Mouse (Mus musculus) embryo, embryonic 9.5 days (tissue): ENCODE measurements around the gene Mettl27.
"Not testable (repeated sequence)": the region's sequence is repeated elsewhere in the genome, so short reads cannot be mapped to it uniquely, and the experiment has no call there.

Experiments used
- DNase-seq: peaks from one replicate; pipeline ENCODE4 v3.0.0-alpha.2; 2017; ENCODE audit errors: extremely low spot score

Mettl27 gene

DNA sequence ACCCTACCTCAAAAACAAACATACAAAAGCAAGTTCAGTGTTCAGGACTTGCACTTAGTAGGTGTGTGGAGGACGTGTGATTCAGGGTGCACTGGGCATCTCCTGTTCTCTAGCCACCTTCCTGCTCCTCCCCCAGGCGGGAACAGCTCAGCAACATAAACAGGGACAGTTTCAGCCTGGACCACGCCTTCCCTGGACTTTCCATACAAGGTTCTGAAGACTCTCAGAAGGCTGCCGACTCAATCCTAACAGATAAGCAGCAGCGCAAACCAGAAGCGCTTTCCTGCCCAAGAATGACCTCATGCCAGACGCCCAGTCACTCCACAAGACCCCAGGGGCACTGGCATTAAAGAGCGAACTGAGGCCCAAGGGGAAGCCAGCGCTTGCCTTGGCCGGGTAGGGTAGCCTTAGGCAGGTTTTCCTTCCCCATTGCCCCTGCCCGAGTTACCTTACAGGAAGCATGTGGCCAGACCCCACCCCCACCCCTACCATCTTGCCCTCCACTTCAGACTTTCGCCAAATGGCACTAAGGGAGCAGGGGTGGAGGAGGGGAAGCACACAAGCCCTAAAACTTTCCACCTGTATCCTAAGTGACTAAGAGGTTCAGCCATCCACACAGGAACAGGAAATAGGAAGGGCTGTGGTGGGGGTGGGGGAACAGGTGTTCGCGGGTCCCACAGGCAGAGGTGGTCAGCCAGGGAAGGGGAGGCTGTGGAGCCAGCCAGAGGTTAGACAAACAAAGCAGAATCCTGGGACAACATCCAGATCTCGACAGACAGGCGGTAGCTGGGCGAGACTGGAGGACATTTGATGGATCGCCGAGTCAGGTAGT lies 19.1 kb downstream of the Mettl27 start:
- no peak for DNase-seq

DNA sequence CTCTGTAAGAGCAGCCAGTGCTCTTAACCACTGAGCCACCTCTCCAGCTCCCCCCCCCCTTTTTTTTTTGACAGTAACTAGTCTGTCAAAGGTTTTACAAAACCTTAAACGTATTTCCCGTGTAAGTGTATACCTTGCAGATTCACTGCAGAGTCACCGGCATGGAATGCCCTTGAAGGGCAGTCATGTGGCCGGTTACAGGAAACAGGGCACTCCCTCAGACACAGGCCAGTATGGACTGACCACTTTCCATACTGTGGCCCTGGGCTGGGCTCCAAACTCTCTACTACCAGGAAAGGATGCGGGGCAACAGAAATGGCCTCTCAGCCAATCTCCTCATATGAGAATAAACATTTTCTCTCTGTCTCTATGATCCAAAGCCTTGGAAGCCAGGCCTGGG lies 23.3 kb downstream of the Mettl27 start:
- DNase-seq: no peak

DNA sequence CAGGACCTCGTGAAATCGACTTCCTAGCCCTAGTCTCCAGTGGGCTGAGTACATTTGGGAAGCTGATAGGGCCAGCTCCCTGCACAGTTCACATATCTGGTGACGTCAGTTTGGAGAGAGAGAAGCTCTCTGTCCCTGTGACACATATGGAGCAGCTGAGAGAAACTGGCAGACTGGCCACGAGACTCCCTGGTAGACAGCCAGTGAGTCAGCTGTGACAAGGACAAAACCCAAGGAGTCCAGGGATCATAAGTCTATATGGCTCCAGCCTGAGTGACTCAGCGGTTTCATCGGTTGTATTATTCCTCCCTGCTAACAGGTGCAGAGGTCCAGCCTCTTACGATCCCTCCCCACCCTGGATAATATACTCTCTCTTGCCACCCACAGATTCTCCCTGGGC lies 26.9 kb downstream of the Mettl27 start:
- DNase-seq: no peak

DNA sequence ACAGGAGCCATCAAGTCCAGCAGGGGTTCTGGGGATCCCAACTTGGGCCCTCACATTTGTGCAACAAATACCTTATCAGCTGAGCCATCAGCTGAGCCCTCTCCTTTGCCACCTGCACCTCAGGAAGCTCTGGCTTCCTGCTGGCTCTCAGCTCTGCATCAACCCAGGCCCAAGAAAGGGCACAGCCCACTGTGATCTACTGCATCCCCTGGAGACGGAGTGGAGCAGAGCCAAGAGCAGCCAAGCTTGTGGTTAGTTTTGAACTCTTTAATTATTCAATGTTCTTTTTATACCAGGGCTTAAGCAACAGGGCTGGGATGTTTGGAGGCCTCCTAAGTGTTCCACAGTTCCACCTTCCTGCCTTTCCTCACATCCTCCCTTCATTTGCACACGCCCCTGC lies 28.3 kb downstream of the Mettl27 start:
- DNase-seq: no peak

DNA sequence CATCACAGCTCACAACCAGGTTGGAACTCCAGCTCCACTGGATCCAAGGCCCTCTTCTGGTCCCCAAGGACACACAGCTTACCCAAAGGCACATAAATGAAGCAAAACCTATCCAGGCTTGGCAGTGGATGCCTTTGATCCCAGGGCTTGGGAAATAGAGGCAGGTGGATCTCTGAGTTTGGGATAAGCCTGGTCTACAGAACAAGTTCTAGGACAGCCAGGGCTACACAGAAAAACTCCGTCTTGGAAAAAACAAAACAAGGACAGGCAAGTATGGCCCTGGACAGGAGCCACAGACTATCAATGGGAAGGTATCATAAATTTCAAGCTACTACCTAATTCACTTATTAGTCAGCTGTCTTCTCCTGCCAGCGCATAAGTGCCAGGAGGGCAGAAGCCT lies 29.4 kb downstream of the Mettl27 start:
- DNase-seq: no peak

DNA sequence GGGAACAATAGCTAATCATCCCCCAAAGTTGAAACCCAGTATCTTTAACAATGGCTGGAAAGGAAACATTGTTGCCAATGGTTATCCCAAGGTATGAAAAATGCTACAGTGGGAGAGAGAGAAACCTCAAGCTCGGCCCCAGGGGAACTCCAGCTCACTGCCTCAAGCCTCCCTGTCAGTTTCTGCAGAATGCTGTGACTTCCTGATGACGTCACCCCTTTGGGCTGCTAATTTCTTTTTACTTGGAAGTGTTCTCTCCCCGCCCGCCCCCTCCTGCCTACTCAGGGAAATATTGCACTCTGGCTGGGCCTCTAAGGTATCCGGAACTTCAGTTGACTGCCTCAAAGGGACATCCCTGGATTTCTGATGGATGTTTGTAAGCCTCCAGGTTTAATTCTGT lies 31.4 kb downstream of the Mettl27 start:
- no peak for DNase-seq

DNA sequence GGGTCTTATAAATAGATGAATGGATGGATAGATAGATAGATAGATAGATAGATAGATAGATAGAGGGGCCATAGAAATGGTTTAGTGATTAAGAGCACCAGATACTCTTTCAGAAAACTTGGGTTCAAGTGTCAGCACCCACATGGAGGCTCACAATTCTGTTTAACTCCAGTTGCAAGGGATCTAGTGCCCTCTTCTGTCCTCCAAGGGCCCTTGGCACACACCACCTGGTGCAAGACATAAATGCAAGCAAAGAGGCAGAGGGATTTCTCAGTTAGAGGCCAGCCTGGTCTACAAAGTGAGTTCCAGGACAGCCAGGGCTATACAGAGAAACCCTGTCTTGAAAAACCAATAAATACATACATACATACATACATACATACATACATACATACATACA lies 32.5 kb downstream of the Mettl27 start:
- DNase-seq: not testable (repeated sequence)

DNA sequence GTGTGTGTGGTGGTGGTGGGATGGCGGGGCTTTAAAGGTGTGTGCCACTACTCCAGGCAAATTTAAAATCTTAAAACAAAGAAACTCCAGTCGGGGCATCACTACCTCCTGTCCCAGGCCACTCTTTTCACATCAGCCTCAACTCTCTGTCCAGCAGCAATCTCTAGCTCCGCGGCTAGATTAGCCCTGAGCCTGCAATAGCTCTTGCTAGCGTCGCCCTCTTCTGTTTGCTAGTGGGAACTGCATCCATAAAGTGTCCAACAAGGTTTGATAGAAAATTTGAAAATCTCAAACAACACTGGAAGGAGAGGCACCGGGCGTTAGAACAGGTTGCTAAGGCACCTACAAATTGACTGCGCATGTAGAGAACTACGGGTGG lies 33.3 kb downstream of the Mettl27 start:
- peak; percentile 75 for DNase-seq

DNA sequence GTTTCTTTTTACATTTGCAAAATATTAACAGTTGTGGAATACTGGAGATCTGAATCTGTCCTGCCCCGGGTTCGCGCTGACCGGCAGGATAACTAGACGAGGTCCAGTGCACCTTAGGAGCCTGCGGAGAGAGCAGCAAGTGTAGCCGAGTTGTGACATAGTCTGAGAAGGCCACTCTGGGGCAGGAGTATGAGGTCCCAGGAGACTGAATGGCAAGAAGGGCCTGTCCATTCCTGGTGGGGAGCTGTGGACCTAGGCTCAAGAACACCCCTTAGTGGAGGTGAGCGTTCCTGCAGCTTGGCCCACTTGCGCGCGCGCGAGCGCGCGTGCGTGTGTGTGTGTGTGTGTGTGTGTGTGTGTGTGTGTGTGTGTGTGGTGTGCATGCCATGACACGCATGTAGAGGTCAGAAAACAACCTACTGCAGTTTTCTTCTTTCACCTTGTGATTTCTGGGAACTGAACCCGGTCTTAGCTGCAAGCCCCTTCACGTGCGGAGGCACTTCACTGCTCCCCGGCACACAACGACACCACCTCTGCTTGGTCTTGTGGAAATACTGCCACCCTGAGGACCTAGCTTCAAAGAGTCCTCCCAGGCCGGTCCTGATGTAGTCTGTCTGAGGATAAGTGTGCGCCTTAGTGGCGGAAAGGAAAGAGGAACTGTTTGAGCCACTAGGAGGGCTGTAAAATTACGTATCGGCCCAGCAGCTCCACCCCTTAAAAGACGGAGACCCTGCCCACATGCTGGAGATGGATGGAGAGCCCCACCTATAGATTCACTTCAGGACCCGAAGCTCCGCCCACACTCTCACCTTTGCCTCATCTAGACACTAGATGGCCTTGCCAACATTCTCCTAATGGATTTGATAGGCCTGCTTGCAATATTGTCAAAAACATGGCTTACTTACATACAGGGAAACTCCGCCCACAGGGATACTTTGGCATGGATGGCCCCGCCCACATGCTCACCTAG lies 34.0 kb downstream of the Mettl27 start:
- DNase-seq: peak; percentile 61

DNA sequence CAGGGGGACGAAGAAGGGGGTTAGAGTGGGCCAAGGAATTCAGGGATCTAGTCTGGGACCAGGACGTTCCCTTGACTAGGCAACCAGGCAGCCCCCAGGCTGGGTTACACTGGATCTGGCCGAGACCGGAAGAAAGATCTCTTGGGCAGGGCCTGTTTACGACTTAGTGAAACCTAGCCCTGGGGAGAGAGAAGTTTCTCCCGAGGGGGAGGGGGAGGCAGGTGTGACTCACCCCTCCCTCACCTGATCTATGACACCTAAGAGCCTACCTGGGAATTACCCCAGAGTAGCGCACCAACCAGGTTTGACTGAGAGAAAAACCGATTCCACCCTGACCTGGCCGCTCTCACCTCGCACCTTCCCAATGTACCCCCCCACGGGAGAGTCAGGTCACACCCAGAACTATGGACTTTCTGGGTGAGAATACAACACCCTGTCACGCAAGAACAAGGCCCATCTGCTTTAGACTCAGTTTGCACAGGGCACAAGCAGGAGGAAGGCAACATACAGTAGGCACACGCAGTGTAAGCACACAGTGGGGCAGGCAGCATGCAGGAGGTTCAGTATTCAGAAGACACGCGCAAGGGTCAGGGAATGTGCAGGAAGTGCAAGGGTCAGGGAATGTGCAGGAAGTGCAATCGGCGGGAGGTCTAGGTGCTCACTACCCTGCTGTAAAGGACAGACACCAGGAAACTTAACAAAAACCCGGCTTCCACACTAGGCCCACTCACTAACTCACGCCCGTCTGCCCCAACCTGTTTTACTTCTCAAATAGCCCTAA lies 35.2 kb downstream of the Mettl27 start:
- DNase-seq: no peak

DNA sequence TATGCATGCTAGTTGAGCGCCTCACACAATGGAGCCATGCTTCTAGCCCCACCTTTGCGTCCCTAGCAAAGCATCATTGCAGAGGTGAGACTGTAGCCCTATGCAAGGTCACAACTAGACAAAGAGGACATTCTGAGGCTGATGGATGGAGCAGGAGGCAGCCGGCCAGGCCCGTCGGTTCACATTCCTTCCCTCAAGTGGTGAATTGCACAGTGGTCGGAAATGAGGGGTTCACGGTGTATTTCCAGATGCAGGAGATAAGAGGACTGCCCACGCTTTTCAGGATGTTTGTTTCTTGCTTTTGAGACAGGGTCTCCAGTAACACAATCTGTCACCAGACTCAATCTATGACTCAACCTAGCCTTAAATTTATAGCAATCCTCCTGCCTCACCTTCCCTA lies 38.5 kb downstream of the Mettl27 start:
- no peak for DNase-seq

DNA sequence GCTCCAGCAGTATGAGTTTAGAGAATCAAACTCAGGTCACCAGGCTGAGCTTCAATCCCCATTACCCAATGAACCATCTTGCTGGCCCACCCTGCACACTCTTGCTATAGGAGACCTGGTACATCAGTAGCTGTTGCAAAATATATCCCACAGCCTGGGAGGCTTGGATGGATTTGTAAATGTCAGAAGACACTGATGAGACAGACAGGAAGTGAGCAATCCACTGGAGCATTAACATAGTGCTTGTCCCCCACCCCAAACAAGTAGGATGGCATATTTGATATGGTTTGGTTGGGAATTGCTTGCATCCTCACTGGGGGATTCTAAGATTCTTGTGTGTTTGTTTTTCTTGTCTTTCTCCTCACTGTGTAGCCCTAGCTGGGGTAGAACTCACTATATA lies 40.9 kb downstream of the Mettl27 start:
- DNase-seq: no peak

DNA sequence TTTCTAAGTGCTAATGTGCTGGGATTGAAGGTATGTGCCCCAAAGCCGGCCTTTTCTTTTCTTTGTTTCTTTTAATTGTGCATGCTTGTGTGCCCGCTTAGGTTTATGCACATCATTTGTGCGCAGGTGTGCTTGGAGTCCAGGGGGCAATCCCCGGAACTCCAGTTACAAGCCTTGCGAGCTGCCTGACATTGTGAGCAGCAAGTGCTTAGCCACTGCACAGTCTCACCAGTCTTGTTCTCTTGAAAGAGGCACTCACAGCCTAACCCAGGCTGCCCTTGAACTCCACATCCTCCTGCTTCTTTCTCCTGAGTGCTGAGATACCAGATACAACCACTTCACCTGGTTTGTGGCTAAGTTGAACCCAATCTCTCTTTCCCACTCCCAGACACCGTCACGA lies 41.4 kb downstream of the Mettl27 start:
- no peak for DNase-seq

DNA sequence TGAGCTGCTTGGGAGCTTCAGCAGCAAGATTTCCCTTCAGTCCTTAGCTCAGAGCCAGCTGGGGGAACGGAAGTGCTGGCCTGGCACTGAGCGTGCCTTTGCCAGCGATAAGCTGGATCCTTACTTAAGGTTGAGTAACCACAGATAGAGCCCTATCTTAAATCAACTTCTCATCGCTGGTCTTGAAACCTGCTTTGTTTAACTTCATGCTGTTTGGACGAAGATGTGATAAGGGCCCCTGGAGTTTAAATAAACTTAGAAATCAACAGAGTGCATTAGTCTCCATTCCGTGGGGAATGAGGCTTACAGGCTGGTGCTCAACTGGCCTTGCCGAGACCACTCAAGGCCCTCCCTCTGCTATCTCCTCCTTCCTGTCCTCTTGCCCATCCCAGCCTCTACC lies 42.1 kb downstream of the Mettl27 start:
- DNase-seq: no peak

DNA sequence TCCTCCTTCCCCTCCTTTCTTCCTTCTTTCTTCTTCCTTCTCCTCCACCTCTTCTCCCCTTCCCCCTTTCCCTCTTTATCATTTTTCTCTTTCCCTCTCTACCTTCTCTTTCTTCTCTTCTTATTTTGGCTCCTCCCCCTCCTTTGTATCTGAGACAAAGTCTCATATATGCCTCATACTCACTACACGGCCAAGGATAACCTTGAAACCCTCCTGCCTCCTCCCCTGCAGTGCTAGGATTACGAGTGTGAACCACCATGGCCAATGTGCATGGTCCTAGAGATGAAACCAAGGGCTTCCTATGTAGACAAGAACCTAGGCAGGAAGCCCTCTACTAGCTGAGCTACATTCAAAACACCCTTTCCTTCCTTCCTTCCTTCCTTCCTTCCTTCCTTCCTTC lies 42.8 kb downstream of the Mettl27 start:
- no peak for DNase-seq

DNA sequence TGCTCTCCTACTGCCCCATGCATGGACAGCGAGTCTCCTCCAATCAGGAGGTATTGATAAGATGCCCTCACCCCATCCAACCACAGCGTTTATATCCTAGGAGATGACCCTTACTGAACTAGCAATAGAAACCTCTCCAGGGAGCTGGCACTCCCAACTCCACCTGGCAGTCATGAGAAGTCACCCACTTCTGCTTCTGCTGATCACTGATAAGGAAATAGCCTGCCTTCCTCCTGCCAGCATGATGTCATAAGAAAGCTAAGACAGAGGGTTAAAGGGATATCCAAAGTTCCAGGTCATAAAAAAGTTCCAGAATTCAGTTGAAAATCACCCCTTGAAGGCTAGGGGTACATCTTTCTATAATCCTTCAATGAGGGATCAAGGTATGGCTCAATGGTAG lies 44.0 kb downstream of the Mettl27 start:
- DNase-seq: no peak

DNA sequence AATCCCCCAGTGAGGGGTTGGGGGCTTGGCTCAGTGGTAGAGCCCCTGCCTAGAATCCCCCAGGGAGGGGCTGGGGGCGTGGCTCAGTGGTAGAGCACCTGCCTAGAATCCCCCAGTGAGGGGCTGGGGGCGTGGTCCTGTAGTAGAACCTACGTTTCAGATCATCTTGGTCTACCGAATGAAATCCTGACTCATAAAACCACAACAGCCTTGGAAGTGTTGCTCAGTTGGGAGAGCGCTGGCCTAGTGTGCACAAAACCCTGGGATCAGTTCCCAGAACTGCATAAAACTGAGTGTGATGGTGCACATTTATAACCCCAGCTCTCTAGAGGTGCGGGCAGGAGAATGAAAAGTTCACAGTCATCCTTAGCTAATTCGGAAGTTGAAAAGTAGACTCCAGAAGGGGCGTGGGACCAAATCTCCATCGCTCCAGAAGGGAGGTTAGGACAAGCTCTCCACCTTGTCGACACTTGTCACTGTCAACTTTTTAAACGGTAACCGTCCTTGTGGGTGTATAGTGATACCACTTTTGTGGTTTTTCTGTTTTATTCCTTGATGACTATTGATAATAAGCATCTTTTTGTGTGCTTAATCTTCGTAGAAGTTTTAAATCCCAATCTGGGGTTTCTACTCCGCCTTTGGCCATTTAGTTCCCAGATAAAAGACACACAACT lies 44.5 kb downstream of the Mettl27 start:
- DNase-seq: no peak

DNA sequence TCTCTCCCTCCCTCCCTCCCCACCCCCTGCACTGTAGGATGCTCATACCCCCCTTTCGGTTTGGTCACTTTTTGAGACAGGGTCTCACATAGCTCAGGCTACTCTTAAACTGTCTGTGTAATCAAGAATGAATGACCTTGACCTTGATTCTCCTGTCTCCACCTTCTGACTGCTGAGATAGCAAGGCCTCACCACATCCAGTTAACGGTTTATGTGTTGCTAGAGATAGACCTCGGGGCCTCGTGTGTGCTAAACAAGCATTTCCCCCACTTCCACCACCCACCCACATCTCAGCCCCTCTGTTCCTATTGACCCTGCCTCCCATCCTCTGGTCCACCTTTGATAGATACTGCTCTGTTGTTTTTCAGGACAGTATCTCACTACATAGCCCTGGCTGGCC lies 45.7 kb downstream of the Mettl27 start:
- DNase-seq: no peak

DNA sequence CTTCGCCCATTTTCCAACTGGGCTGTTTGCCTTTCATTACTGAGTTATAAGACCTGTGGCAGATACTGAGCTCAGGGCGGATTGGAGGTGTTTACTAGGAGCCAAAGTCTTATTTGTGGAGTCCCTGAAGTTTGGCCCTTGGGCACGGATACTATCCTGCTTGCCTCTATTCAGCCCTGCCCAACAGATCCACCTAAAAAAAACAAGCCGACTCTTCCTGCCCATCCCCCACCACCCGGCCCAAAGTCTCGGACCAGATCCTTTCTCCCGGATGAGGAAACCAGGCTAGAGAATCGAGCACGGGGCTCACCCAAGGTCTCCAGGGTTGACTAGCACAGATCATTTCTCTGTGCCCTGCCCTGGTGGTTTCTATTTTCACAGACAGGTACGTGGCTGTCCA lies 49.0 kb downstream of the Mettl27 start:
- no peak for DNase-seq

DNA sequence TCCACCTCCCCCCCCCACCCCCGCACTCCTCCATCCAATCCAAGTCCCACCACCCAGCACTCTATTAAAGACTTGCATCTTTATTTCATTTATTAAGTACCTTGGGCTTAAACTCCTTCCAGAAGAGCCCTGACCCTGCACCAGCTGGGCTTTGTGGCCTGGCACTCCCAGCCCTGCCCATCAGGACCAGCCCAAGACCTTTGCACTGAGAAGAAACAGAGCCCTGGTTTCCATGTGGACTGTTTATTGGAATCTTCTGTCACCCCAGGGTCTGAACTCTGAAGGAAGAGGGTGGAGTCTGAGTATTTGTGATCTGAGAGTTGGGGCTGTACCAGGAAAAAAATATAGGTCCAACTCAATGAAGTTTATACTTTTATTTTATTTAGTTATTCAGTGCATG lies 50.9 kb downstream of the Mettl27 start:
- DNase-seq: no peak

DNA sequence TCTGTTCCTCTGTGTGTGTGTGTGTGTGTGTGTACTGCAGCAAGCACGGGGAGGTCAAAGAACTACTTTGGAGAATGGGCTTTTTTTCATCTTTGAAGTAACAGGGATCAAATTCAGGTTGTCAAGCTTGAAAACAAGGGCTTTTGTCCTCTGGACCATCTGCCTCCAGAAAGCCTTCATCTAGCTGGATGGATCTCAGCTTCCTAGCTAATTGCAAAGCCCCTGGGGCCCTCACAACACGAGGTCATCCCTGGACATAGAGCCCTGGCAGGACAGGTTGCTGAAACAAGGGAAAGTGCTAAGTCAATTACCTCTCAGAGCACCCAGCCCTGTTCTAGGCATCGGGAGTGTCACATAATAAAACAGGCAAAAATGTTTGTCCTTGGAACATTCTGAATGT lies 51.6 kb downstream of the Mettl27 start:
- DNase-seq: peak; percentile 37
